Mouse (Mus musculus) neural tube, postnatal 0 days (tissue): ENCODE results near the gene St13. TPM values are rescaled to one million over a fixed set of nuclear protein-coding genes. Genes with fewer than 3 reads are reported as not detected.

Experiments
- polyA plus RNA-seq: library from polyadenylated mRNA; unstranded; fragments of >200 nt; fragmentation: Nextera tagmentation; extraction: Ambion mirVana; gene quantifications from 2 replicates; pipeline ENCODE4 v1.2.1, GENCODE M21; 2015

The St13 gene
- 178 and 179 TPM in 2 replicates for polyA plus RNA-seq

DNA sequence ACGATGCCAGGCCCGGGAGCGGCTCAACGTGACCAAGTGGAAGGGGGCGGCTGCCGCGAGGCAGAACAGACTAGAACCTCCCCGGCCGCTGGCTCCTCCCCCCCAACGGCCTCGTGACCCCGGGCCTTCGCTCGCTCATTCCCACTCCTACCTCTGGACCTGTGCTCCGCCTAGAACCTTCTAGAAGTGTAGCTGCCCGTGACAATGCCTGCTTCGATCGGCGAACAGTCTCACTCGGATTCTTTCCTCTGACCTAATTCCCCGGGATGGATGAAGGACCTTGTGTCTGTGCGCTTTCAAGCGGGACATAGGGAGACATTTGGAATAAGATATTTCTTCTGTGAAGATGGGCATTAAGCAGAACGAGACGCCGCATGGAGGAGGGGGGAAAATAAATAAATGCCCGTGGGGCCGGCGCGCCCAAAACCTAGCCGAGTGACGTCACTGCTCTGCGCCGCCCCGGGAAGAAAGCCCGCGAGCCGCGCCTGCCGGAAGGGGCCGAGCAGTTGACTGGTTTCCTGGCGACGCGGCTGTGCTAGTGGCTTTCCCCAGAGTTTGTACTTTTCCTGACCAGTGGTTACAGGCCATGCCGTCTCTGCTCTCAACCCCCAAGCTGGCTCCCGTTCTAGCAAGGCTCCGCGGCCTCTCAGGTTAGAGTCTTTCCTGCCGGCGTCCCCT is at the start of gene St13, which contains the start of gene Xpnpep3:
TSS of gene St13 (minus strand) at position 440 of the 678 bp plus-strand sequence.
TSS of gene Xpnpep3 (plus strand) at position 501 of the 678 bp plus-strand sequence.

DNA sequence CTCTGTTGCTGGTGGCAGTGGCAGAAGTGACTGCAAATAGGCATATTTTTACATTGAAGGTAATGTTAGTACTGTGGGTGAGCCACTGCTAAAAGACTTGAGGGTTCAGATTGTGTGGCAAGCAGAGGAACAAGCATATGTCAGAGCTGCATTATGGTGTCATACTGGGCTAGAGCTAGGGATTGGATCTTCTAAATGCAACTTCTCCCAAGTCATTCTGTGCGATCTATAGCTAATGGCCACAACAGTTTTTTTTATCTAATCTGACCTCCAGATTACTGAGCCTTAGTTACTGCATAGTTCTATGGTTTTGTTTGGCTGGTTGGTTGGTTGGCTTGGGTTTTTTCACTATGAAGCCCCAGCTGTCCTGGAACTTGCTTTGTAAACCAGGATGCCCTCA is 8.3 kb upstream of the St13 start, which contains the start of gene Dnajb7:
TSS of gene Dnajb7 (minus strand) at position 101 of the 400 bp plus-strand sequence.

DNA sequence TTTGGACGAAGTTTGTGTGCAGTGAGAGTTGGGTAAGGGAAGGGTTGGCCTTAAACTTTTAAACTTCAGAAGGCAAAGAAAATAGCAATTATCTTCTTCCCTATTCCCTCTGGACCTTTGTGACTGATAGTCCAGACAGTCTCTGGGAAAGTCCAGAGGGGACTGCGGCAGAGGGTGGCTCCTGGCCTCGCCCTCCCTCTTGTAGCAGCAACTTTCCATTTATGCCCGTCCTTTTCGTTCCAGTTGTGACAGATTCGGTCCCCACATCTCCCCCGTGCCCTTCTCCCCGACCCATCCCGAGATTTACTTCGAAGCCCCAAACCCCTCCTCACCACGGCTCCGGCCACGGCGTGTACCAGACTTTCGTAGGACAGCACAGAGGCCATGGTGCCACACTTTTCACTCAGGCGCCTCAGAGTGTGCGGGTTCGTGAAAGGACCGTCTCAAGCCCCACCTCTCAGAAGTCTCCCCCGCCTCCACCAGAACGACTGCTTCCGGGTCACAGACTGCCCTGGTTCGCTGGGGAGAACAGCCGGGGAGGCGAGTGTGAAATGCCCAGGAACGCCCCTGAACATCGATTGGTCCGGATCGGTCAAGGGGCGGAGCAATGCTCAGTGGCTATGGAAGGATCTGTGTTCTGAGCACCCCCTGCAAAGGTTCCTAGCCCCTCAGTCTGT is 39.4 kb downstream of the St13 start, which contains the start of gene Slc25a17:
TSS of gene Slc25a17 (minus strand) at position 468 of the 677 bp plus-strand sequence.

Other genes starting within 250 kb of the St13 start
- 20.2 and 24.1 TPM in 2 replicates for gene Mrtfa, start 209.3 kb downstream of the St13 start, polyA plus RNA-seq
- 9.2 and 9.4 TPM in 2 replicates for gene Mchr1, start 164.6 kb downstream of the St13 start, polyA plus RNA-seq
- 103 TPM in 2 replicates for gene Slc25a17, start 39.3 kb downstream of the St13 start, polyA plus RNA-seq
- 6.5 and 8.0 TPM in 2 replicates for gene Xpnpep3, start 61 bp upstream of the St13 start, polyA plus RNA-seq
- gene Dnajb7, start 8.2 kb upstream of the St13 start, polyA plus RNA-seq, result 0.55 and 0.84 TPM in 2 replicates
- gene Rbx1, start 66.2 kb upstream of the St13 start, polyA plus RNA-seq, result 438 and 454 TPM in 2 replicates
- 13.3 and 17.9 TPM in 2 replicates for gene Ep300, start 185.3 kb upstream of the St13 start, polyA plus RNA-seq